Mouse (Mus musculus): ENCODE measurements around the gene Gpatch8. TPM values are rescaled to one million over a fixed set of nuclear protein-coding genes. Genes with fewer than 3 reads are reported as not detected.

Gene Gpatch8
- total and polyA plus RNA-seq, 3 experiments, result 11.5 to 24.7 (median 16.6) TPM

DNA sequence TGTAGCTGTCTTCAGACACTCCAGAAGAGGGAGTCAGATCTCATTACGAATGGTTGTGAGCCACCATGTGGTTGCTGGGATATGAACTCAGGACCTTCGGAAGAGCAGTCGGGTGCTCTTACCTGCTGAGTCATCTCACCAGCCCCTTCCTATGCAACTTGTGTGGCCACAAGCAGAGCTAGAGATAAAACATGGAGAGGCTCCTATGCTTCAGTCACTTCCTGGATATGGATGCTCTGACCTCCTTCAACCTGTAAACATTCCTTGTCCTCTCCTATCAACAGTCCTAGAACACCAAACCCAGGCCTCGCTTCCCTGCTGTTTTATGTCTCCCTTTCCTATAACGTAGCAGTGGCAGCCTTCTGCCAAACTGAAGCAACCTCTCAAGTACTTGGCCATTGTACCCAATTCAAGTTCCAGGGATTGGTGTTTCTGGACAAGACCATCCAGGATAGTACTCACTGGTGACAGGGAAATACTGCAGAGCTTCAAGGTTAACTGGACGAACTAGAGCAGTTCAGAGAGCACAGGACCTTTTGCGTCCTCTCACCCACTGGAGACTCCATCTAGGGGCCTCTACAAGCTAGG lies 62.0 kb downstream of the Gpatch8 start:
- TF ChIP-seq GABPA (IDR thresholded peaks at IDR 0.05; ENCODE audit: insufficient replicate concordance, low read depth, low read length) (no peak), MAFK (IDR thresholded peaks at IDR 0.05; ENCODE audit: insufficient replicate concordance, low read length) (no peak), NELFE (IDR thresholded peaks at IDR 0.05; ENCODE audit: low read depth, low read length) (no peak), SIN3A (IDR thresholded peaks at IDR 0.05; ENCODE audit: low read length) (no peak), ELF1 (IDR thresholded peaks at IDR 0.05; ENCODE audit: low read depth, low read length) (no peak), ZNF384 (IDR thresholded peaks at IDR 0.05; ENCODE audit: low read depth, low read length) (no peak), MEF2A (IDR thresholded peaks at IDR 0.05; ENCODE audit: borderline replicate concordance, low read depth, low read length) (no peak), TCF12 (IDR thresholded peaks at IDR 0.05; ENCODE audit: low read depth, low read length) (no peak), MAX (IDR thresholded peaks at IDR 0.05; ENCODE audit: low read length) (no peak), ZC3H11A (IDR thresholded peaks at IDR 0.05; ENCODE audit: low read depth, low read length) (no peak), MAZ (IDR thresholded peaks at IDR 0.05; ENCODE audit: low read depth, low read length) (no peak), ETS1 (conservative IDR thresholded peaks at IDR 0.05; ENCODE audit: low read depth, low read length) (no peak), PAX5 (IDR thresholded peaks at IDR 0.05; ENCODE audit: low read length) (no peak), NRF1 (IDR thresholded peaks at IDR 0.05; ENCODE audit: low read depth, low read length) (no peak), SMC3 (IDR thresholded peaks at IDR 0.05; ENCODE audit: low read depth, low read length) (no peak), JUND (conservative IDR thresholded peaks at IDR 0.05; ENCODE audit: low read depth, low read length) (no peak), RCOR1 (conservative IDR thresholded peaks at IDR 0.05; ENCODE audit: low read depth, low read length) (no peak), E2F4 (IDR thresholded peaks at IDR 0.05; ENCODE audit: insufficient replicate concordance, low read depth, low read length) (no peak), CHD1 (IDR thresholded peaks at IDR 0.05; ENCODE audit: low read depth, low read length) (no peak), POLR2A (IDR thresholded peaks at IDR 0.05; ENCODE audit: low read depth, low read length) (no peak)
- no peaks in the 10 kb centered on the region; the same call in 1 of the 2 replicates for H3K79me2 ChIP-seq (replicated peaks; ENCODE audit: control insufficient read depth, extremely low read depth, insufficient read depth, poor library complexity, severe bottlenecking)
- H3K27ac ChIP-seq (ENCODE audit: insufficient read depth, low read depth), result no peak overlapping the region
- no peaks in the 10 kb centered on the region for H3K9me3 ChIP-seq (replicated peaks; ENCODE audit: low read length)
- H3K36me3 ChIP-seq (replicated peaks in 1 of 2; ENCODE audit: control insufficient read depth in 1 of 2, insufficient read depth in 1 of 2, low read length in 1 of 2), result peaks cover 37 to 70% of the 10 kb centered on the region in 2 experiments
- H3K4me1 ChIP-seq (ENCODE audit: control insufficient read depth in 1 of 2, insufficient read depth in 2 of 2), result no peaks in the 10 kb centered on the region
- no peak overlapping the region for H3K4me2 ChIP-seq (ENCODE audit: insufficient read depth, low read depth, poor library complexity, severe bottlenecking)
- in situ Hi-C loops (cut with MboI; ENCODE audit: low pct_ligation_motif_present, low pct_unique_long_range_greater_than_20kb, low sequenced_read_pairs) (no loop called here), dilution Hi-C loops (cut with MboI; ENCODE audit: extremely low pct_ligation_motif_present, extremely low pct_unique_long_range_greater_than_20kb, low sequenced_read_pairs) (no loop called here)
- H3K9ac ChIP-seq (ENCODE audit: insufficient read depth, low read depth), result no peak overlapping the region
- no peaks in the 10 kb centered on the region for H3K27me3 ChIP-seq (replicated peaks)
- DNase-seq (ENCODE audit: extremely low read depth), result no peak
- H3K4me3 ChIP-seq (replicated peaks in 1 of 3; ENCODE audit: low read depth in 2 of 3, low read length in 2 of 3, poor library complexity in 1 of 3), result no peak overlapping the region

- H3K27ac ChIP-seq (ENCODE audit: insufficient read depth, low read depth), result no peak overlapping the region
- dilution Hi-C loops (cut with MboI; ENCODE audit: extremely low pct_ligation_motif_present, extremely low pct_unique_long_range_greater_than_20kb, low sequenced_read_pairs), result no loop called here
These were observed 63.0 kb downstream of the Gpatch8 start for GRCm38 (mm10) chr11:102493241-102493640.

More at GRCm38 (mm10) chr11:102493241-102493640, 63.0 kb downstream of the Gpatch8 start:
- Histone ChIP-seq H3K36me3 (replicated peaks in 1 of 2; ENCODE audit: control insufficient read depth in 1 of 2, insufficient read depth in 1 of 2, low read length in 1 of 2) (peaks cover 32 to 64% of the 10 kb centered on the region in 2 experiments), H3K4me3 (replicated peaks in 1 of 3; ENCODE audit: low read depth in 2 of 3, low read length in 2 of 3, poor library complexity in 1 of 3) (no peak overlapping the region), H3K4me2 (ENCODE audit: insufficient read depth, low read depth, poor library complexity, severe bottlenecking) (no peak overlapping the region), H3K27me3 (replicated peaks) (no peaks in the 10 kb centered on the region), H3K4me1 (ENCODE audit: control insufficient read depth in 1 of 2, insufficient read depth in 2 of 2) (no peaks in the 10 kb centered on the region), H3K9me3 (replicated peaks; ENCODE audit: low read length) (no peaks in the 10 kb centered on the region), H3K9ac (ENCODE audit: insufficient read depth, low read depth) (no peak overlapping the region), H3K79me2 (replicated peaks; ENCODE audit: control insufficient read depth, extremely low read depth, insufficient read depth, poor library complexity, severe bottlenecking) (no peaks in the 10 kb centered on the region; the same call in 1 of the 2 replicates)
- in situ Hi-C loops (cut with MboI; ENCODE audit: low pct_ligation_motif_present, low pct_unique_long_range_greater_than_20kb, low sequenced_read_pairs), result no loop called here
- no peak for DNase-seq (ENCODE audit: extremely low read depth)
- no peak for TF ChIP-seq USF1 (IDR thresholded peaks at IDR 0.05; ENCODE audit: low read depth, low read length)
- no peak for TF ChIP-seq NRF1 (IDR thresholded peaks at IDR 0.05; ENCODE audit: low read depth, low read length)
- TF ChIP-seq ZC3H11A (IDR thresholded peaks at IDR 0.05; ENCODE audit: low read depth, low read length), result no peak
- no peak for TF ChIP-seq HCFC1 (IDR thresholded peaks at IDR 0.05; ENCODE audit: low read depth, low read length)

All from CH12.LX (cell line).